Mouse (Mus musculus) stomach, embryonic 16.5 days (tissue): ENCODE results near the gene Uox. TPM values are rescaled to one million over a fixed set of nuclear protein-coding genes. Genes with fewer than 3 reads are reported as not detected.

Experiments used
- ATAC-seq: fragments of 200-750 bp; cut with Nextera tagmentation; 2 replicates; pipeline ENCODE4 v1.8.0; 2017; ENCODE audit warnings: moderate number of reproducible peaks, moderate TSS enrichment; ENCODE audit not compliant: insufficient read depth, low FRiP score
- H3K27ac ChIP-seq: fragments of 300-500 bp; sonication (generic); 2 replicates; pipeline ENCODE4 v1.5.1; 2014; ENCODE audit warnings: low read length
- H3K27me3 ChIP-seq: fragments of 300-500 bp; sonication (generic); 2 replicates; pipeline ENCODE4 v1.6.1; 2014; ENCODE audit warnings: low read length, control low read depth, mixed read lengths; ENCODE audit not compliant: control insufficient read depth, insufficient read depth
- H3K36me3 ChIP-seq: fragments of 300-500 bp; sonication (generic); 2 replicates; pipeline ENCODE4 v1.6.1; 2014; ENCODE audit warnings: low read length; ENCODE audit not compliant: control insufficient read depth, insufficient read depth
- H3K4me1 ChIP-seq: fragments of 300-500 bp; sonication (generic); 2 replicates; pipeline ENCODE4 v1.6.1; 2014; ENCODE audit warnings: low read length, control low read depth, mixed read lengths; ENCODE audit not compliant: control insufficient read depth, insufficient read depth
- H3K4me2 ChIP-seq: fragments of 300-500 bp; sonication (generic); 2 replicates; pipeline ENCODE4 v1.6.1; 2014; ENCODE audit warnings: low read depth, low read length, mixed read lengths
- H3K4me3 ChIP-seq: fragments of 300-500 bp; sonication (generic); replicated peaks from 2 replicates; pipeline ENCODE4 v1.5.1; 2014; ENCODE audit warnings: mild to moderate bottlenecking, low read length
- H3K9ac ChIP-seq: fragments of 300-500 bp; sonication (generic); 2 replicates; pipeline ENCODE4 v1.6.1; 2014; ENCODE audit warnings: low read length
- H3K9me3 ChIP-seq: fragments of 300-500 bp; sonication (generic); replicated peaks from 2 replicates; pipeline ENCODE4 v1.6.1; 2016; ENCODE audit warnings: low read length, control low read depth; ENCODE audit not compliant: control insufficient read depth
- WGBS: fragments of 180-500 bp; shearing (Covaris S2); extraction: QIAGEN DNeasy Blood & Tissue Kit; methylation state at CpG from one replicate; pipeline ENCODE4 v1.1.7; 2014; 5-methylcytosine and 5-hydroxymethylcytosine counted together
- polyA plus RNA-seq: library from polyadenylated mRNA; unstranded; fragments of >200 nt; fragmentation: Nextera tagmentation; extraction: Ambion mirVana; gene quantifications from 2 replicates; pipeline ENCODE4 v1.2.1, GENCODE M21; 2015

Gene Uox
- polyA plus RNA-seq, 1 experiment from 2014 or later = 3.4 TPM

- H3K27me3 ChIP-seq = no peaks in the 10 kb centered on the region
- no peak overlapping the region for H3K4me2 ChIP-seq
- no peak for ATAC-seq
- WGBS = 89% methylated on average over 4 of the region's 4 CpGs
- no peak overlapping the region for H3K9ac ChIP-seq
- H3K4me1 ChIP-seq = no peaks in the 10 kb centered on the region
- no peaks in the 10 kb centered on the region for H3K36me3 ChIP-seq
- no peak overlapping the region for H3K27ac ChIP-seq
- no peak overlapping the region for H3K4me3 ChIP-seq
- H3K9me3 ChIP-seq = no peaks in the 10 kb centered on the region
These were observed 106.0 kb downstream of the Uox start for GRCm38 (mm10) chr3:146676193-146676592.

- no peak overlapping the region for H3K4me2 ChIP-seq
- no peaks in the 10 kb centered on the region for H3K36me3 ChIP-seq
- 0 out of 2 replicates have a peak, but pooled peaks cover 3% of the 10 kb centered on the region for H3K4me1 ChIP-seq
- H3K9me3 ChIP-seq = no peaks in the 10 kb centered on the region
- no peak overlapping the region for H3K27ac ChIP-seq
- ATAC-seq = no peak
- no peak overlapping the region for H3K4me3 ChIP-seq
- WGBS = 92% methylated on average over 16 of the region's 16 CpGs
- H3K27me3 ChIP-seq = no peaks in the 10 kb centered on the region
- no peak overlapping the region for H3K9ac ChIP-seq
These were observed 109.4 kb downstream of the Uox start for GRCm38 (mm10) chr3:146679646-146680045.

GRCm38 (mm10) chr3:146680625-146681024, 110.4 kb downstream of the Uox start:
- H3K27me3 ChIP-seq = no peaks in the 10 kb centered on the region
- H3K9me3 ChIP-seq = no peaks in the 10 kb centered on the region
- H3K27ac ChIP-seq = no peak overlapping the region
- H3K4me3 ChIP-seq = no peak overlapping the region
- H3K4me2 ChIP-seq = no peak overlapping the region
- no peak for ATAC-seq
- H3K4me1 ChIP-seq = 0 out of 2 replicates have a peak, but pooled peaks cover 5% of the 10 kb centered on the region
- H3K9ac ChIP-seq = no peak overlapping the region
- H3K36me3 ChIP-seq = no peaks in the 10 kb centered on the region
- WGBS = 86% methylated on average over 13 of the region's 13 CpGs

GRCm38 (mm10) chr3:146681696-146682095, 111.5 kb downstream of the Uox start:
- Histone ChIP-seq H3K9ac (no peak overlapping the region), H3K4me1 (0 out of 2 replicates have a peak, but pooled peaks cover 5% of the 10 kb centered on the region), H3K36me3 (no peaks in the 10 kb centered on the region), H3K27me3 (no peaks in the 10 kb centered on the region), H3K9me3 (no peaks in the 10 kb centered on the region), H3K4me2 (peak overlapping the region; percentile 53), H3K27ac (no peak overlapping the region), H3K4me3 (peak overlapping the region; percentile 30; the same call in 1 of the 2 replicates)
- no peak for ATAC-seq
- WGBS = 62% methylated on average over 8 of the region's 8 CpGs

Other genes with a start within 250 kb of the Uox start
- 27.3 and 27.7 TPM in 2 replicates for gene Ssx2ip, start 165.8 kb upstream of the Uox start, polyA plus RNA-seq
- 11.5 and 12.7 TPM in 2 replicates for gene Ctbs, start 120.6 kb upstream of the Uox start, polyA plus RNA-seq
- 3.1 and 4.1 TPM in 2 replicates for gene Spata1, start 70.7 kb upstream of the Uox start, polyA plus RNA-seq
- 885 and 955 TPM in 2 replicates for gene Gng5, start 70.6 kb upstream of the Uox start, polyA plus RNA-seq
- 42.3 and 45.0 TPM in 2 replicates for gene Rpf1, start 49.0 kb upstream of the Uox start, polyA plus RNA-seq
- 0.28 and 0.31 TPM in 2 replicates for gene Dnase2b, start 45.2 kb downstream of the Uox start, polyA plus RNA-seq
- not detected in 2 replicates for gene 4930503B20Rik, start 80.9 kb downstream of the Uox start, polyA plus RNA-seq
- gene Samd13, start 115.2 kb downstream of the Uox start, polyA plus RNA-seq = 0.67 and 0.98 TPM in 2 replicates
- 53.7 and 54.5 TPM in 2 replicates for gene Prkacb, start 242.6 kb downstream of the Uox start, polyA plus RNA-seq